Mouse (Mus musculus) adrenal gland, adult 2 months (tissue): ENCODE results near the gene Gm3558. TPM values are rescaled to one million over a fixed set of nuclear protein-coding genes. Genes with fewer than 3 reads are reported as not detected.
"Not testable (repeated sequence)": the region's sequence is repeated elsewhere in the genome, so short reads cannot be mapped to it uniquely, and the experiment has no call there.

Experiments used
- DNase-seq: peaks from one replicate; pipeline ENCODE4 v3.0.0; 2021
- long read RNA-seq: library from polyadenylated mRNA; stranded (forward); transcript quantifications from one replicate; pipeline ENCODE4 v2.0.0, GENCODE M21; 2021
- polyA plus RNA-seq: library from polyadenylated mRNA; depleted of rRNA; stranded (reverse); fragments of >200 nt; gene quantifications from 2 replicates; pipeline ENCODE4 v1.2.3, GENCODE M21; 2012; rRNA removed
- total RNA-seq, 2 experiments: library from RNA; stranded (reverse); gene quantifications; 2 replicates each; pipeline ENCODE4 v1.2.3; 2021

Gene Gm3558
- under 1 TPM; 0.26 to 0.35 TPM for total RNA-seq
- polyA plus RNA-seq: 0.18 TPM in 1 of 2 replicates, not detected in the other
- long read RNA-seq: 0 reads

- DNase-seq: not testable (repeated sequence)
Observed at GRCm38 (mm10) chr14:7568382-7568781, at the start of gene Gm3558. Gm3558 (minus strand) TSS chr14:7568566.

- not testable (repeated sequence) for DNase-seq
Observed at GRCm38 (mm10) chr14:7595492-7595891, 27.1 kb upstream of the Gm3558 start, which contains the start of gene Gm10338. Gm10338 (minus strand) TSS chr14:7595592.

- DNase-seq: peak; percentile 1
Observed at GRCm38 (mm10) chr14:7567890-7568289, 476 bp downstream of the Gm3558 start.

GRCm38 (mm10) chr14:7567266-7567665 lies 1.1 kb downstream of the Gm3558 start:
- DNase-seq: peak; percentile 6

Other genes with a start within 250 kb of the Gm3558 start
- not detected for gene Gm5797, start 236.2 kb downstream of the Gm3558 start, total RNA-seq
- gene Gm5797, start 236.2 kb downstream of the Gm3558 start, polyA plus RNA-seq: not detected in 2 replicates
- gene Gm8374, start 203.4 kb downstream of the Gm3558 start, total RNA-seq: not detected
- gene Gm8374, start 203.4 kb downstream of the Gm3558 start, polyA plus RNA-seq: not detected in 2 replicates
- gene Gm3755, start 117.6 kb downstream of the Gm3558 start, total RNA-seq: not detected
- gene Gm3755, start 117.6 kb downstream of the Gm3558 start, polyA plus RNA-seq: not detected in 2 replicates
- not detected for gene Gm3752, start 84.8 kb downstream of the Gm3558 start, total RNA-seq
- gene Gm3752, start 84.8 kb downstream of the Gm3558 start, polyA plus RNA-seq: not detected in 2 replicates
- gene Gm10338, start 27.0 kb upstream of the Gm3558 start, total RNA-seq: not detected
- not detected in 2 replicates for gene Gm10338, start 27.0 kb upstream of the Gm3558 start, polyA plus RNA-seq
- gene Gm10128, start 75.4 kb upstream of the Gm3558 start, total RNA-seq: not detected
- not detected in 2 replicates for gene Gm10128, start 75.4 kb upstream of the Gm3558 start, polyA plus RNA-seq
- gene Gm26661, start 223.0 kb upstream of the Gm3558 start, total RNA-seq: not detected
- gene Gm26661, start 223.0 kb upstream of the Gm3558 start, polyA plus RNA-seq: not detected in 2 replicates
- gene Flnb, start 249.4 kb upstream of the Gm3558 start, total RNA-seq: 10 to 100 TPM; 40.8 to 44.9 TPM
- gene Flnb, start 249.4 kb upstream of the Gm3558 start, polyA plus RNA-seq: 8.8 and 8.9 TPM in 2 replicates